Mouse (Mus musculus): ENCODE data around the gene Snap23.
"Not testable (repeated sequence)": the region's sequence is repeated elsewhere in the genome, so short reads cannot be mapped to it uniquely, and the experiment has no call there.

Snap23 gene

DNA sequence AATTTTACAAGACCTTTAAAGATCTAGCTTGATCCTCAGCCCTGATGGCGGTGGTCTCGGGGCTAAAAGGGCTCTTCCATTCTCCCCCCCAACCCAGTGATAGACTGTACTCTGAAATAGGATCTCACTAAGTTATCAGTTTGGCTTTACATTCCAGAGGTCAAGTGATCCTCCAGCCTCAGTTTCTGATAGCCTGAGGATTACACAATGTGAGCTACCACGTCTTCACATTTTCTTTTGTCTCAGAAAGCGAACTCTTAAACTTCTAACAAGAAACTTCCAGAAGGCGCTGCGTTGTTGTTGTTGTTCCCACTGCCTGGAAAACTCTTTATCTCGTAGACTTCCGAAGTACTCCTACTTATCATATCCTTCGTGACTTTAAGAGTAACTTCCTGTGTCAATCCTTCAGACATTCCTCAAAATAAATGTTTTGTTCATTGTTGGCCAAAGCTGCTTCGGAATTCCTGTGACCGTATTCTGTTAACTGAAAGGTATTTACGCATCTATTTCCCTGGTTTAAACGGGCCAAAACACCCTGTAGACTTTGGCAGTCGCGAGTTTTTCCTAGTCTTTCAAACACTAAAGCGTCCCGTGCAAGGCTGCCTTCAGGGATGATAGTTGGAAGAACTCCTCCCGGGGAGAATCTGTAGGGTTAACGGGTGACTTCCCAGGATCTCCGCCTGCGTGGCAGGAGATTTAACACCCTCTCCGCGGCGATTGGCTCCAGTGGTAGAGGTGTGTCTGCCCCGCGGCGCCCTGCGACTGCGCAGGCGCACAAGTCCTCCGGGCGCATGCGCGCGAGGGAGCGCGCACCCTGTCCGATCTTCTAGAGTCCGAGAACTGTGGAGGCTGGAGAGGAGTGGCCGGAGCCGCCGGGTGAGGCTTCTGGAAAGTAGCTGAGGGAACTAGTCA lies at the start of gene Snap23:
Snap23 (plus strand) TSS at position 786 of the 912 bp plus-strand sequence.
- DNase-seq = peak; percentile 95 to 97

- DNase-seq = no peak
Observed at GRCm38 (mm10) chr2:120518547-120519210, 48.8 kb upstream of the Snap23 start.

- DNase-seq = no peak
Observed at GRCm38 (mm10) chr2:120526771-120527170, 40.7 kb upstream of the Snap23 start.

GRCm38 (mm10) chr2:120529531-120529930 lies 37.9 kb upstream of the Snap23 start:
- no peak for DNase-seq

GRCm38 (mm10) chr2:120531223-120531622 lies 36.2 kb upstream of the Snap23 start:
- DNase-seq = no peak

- no peak for DNase-seq
Observed at GRCm38 (mm10) chr2:120539333-120539732, 28.1 kb upstream of the Snap23 start.

DNA sequence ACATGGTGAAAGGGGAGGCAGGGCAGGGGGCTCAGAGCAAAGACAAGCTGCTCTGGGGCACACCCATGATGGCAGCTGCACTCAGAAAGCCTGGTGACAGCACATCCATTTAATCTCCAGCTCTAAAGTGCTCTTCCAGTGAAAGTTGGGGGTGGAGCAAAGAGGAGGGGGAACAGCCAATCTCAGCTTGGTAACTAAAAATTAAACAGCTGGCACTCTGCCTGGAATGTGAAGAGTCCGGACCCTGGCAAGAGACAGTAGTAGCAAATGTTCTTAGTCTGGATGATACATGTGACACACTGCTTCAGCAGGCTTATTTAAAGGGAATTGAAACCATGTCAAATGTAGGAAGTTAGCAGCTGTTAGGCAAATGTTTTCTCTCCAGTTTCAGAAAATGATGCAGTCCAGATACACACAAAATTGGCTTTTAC lies 27.7 kb upstream of the Snap23 start:
- DNase-seq = peak; percentile 87 to 97

- no peak for DNase-seq
Observed at GRCm38 (mm10) chr2:120544732-120545131, 22.7 kb upstream of the Snap23 start.

GRCm38 (mm10) chr2:120556868-120557267 lies 10.6 kb upstream of the Snap23 start:
- peak; percentile 22 to 64 for DNase-seq

DNA sequence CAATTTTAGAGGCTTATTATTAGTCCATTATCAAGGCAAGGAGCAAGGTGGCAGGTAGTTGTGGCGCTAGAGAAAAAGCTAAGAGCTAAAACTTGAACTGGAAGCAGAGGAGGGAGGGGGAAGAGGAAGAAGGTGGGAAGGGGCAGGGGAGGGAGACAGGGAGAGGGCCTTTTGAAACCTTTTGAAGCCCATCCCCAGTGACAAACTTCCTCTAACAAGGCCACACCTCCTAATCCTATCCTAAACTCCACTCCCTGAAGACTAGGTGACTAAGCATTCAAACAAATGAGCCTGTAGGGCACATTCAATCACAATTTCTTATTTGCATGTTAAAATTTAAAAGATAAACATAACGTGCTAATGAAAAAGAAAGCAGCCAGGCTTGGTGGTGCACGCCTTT lies 8.7 kb upstream of the Snap23 start:
- no peak for DNase-seq

DNA sequence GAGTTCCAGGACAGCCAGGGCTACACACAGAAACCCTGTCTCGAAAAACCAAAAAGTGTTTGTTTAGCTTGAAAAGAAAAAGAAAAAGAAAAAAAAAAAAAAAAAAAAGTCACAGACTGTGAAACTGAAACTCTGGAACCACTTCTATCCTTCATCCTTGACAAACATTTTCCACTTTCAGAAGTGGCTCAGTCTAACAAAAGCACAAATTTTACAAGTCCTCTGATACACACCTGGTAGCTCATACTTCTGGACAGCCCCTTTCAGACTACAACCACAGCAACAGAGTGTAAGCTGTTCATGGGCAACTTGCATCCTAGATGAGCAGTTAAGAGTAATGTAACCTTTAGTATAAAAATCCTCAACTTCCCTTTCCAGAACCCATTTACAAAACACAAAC lies 5.9 kb upstream of the Snap23 start:
- no peak for DNase-seq

DNA sequence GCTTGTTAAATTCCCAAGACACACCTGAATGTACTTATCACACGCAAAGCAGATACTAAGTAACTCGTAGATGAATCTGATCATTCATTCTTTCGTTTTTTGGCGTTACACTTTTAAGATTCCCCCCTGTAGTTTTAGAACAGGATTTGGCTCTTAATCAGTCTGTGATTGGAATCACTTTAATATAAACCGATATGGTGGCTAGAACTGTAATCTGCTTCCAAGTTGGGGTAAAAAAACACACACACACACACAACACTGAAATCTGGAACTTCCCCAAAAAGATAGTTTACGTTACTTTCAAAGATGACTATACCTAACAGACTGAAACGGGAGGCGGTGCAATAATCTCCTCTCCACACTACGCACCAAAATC lies 4.6 kb upstream of the Snap23 start:
- no peak for DNase-seq

DNA sequence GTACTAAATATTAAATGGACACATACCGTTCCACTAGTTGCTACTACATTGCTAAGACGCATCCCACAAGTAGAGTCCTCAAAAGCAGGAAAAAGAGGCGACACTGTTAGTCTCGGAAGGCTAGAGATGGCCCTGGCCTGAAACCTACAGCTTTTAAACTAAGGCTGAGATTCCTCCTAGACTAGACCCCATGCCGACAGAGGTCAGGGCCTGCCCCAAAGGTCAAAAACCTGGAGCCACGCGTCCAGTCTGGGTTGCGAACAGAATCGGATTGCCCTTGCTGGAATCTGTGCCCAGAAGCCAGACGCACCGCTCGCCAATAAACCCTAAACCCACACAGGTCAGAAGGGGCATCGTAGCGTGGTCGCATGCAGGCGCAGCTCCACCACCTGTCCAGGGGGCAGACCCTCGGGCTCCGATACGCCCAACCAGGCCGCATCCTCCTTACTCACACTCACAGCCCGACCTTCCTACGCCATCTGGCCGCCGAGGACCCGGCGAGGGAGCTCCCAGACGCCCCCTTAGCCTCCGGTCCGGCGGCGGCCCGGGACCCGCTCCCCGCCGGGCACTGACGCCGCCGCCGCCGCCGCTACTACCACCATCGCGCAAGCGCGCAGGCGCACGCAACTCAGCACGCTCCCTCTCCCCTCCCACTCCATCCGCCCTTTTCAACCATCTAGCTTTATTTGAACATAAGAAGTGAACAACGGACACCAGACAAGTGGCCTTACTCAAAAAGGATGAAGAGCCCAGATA lies 4.1 kb upstream of the Snap23 start, which contains the start of gene Zfp106:
Zfp106 (minus strand) TSS at position 609 of the 756 bp plus-strand sequence.
- peak; percentile 92 to 94 for DNase-seq

DNA sequence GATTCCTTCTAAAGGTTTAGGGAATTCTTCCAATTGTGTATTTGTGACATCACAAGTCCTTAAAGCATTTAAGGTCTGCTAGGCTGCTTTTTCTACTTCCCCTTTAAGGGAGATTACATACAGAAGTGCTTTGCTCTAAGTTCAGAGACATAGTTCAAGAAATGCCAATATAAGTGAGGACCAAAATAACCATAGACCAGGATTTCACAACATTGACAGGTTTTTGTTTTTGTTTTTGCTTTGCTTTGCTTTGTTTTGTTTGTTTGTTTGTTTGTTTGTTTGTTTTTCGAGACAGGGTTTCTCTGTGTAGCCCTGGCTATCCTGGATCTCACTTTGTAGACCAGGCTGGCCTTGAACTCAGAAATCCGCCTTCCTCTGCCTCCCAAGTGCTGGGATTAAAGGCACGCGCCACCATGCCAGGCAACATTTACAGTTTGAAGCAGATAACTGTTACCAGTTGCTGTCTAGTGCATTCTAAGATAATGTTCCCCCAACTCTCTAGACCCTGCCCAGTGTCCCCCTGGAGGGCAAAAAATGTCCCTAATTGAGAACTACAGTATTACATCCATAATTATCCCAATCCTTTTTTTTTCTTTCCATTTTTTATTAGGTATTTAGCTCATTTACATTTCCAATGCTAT lies 2.8 kb upstream of the Snap23 start:
- DNase-seq = not testable (repeated sequence)

DNA sequence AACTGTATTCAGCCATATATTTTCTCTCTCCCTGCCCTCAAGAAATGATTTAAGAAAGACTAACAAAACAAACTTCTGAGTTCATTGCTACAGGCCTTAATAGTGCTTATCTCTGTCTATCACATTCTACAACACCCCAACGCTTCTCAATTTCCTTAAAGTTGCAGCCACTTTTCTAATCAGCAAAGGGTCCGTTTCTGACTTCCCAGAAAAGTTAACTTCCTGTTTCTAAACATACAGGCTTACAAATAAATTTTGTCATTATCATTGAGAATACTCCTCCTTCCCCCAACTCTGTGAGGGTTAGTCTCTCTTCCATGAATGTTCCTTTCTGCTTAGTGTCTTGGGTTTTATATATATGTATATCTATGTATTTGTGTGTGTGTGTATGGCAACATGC lies 2.1 kb upstream of the Snap23 start:
- no peak for DNase-seq

- DNase-seq = peak in 1 of 2 experiments; percentile 70
Observed at GRCm38 (mm10) chr2:120567798-120568320, 388 bp downstream of the Snap23 start.

DNA sequence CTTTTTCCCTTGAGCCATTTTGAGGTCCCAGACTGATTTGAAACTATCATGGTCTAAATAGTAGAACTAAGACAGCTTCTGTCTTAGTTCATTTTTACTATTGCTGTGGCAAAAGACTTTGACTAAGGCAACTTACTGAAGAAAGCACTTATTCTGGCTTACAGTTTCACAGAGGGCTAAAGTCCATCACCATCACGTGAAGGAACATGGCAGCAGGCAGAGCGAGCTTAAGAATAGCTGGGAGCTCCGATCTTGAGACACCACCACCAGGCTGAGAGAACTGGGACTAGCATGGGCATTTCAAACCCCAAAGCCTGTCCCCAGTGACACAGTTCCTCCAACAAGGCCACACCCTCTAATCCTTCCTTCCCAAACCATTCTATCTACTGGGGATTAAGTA lies 3.6 kb downstream of the Snap23 start:
- peak; percentile 75 to 82 for DNase-seq

DNA sequence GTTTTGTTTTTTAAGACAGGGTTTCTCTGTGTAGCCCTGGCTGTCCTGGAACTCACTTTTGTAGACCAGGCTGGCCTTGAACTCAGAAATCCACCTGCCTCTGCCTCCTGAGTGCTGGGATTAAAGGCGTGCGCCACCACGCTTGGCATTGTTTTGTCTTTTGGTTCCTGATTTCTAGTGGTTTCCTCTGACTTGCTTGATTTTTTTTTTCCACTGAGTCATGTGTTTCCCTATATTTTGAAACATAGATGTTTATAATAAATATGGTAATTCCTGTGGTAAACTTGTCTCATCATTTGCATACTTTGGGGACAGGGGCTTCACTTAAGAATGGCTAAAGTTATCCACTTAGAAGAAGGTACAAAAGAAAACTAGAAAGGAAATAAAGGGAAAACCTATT lies 4.7 kb downstream of the Snap23 start:
- DNase-seq = not testable (repeated sequence)

GRCm38 (mm10) chr2:120575121-120575520 lies 7.7 kb downstream of the Snap23 start:
- DNase-seq = no peak

DNA sequence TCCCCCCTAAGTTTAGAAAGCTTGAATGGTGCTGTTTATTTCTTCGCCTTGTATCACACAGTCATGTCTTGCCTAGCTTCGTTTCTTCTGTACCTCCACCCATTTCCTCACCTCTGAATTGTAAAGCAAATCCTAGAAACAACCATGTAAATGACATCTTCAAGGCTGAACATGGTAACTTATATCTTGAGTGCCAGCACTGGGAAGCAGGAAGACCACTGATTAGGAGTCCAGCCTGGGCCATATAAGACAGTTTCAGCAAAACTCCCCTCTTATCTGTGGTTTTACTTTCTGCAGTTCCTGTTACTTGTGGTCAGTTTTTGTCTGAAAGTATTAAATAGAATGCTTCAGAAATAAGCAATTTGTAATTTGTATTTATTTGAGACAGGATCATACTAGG lies 8.5 kb downstream of the Snap23 start:
- no peak for DNase-seq

DNA sequence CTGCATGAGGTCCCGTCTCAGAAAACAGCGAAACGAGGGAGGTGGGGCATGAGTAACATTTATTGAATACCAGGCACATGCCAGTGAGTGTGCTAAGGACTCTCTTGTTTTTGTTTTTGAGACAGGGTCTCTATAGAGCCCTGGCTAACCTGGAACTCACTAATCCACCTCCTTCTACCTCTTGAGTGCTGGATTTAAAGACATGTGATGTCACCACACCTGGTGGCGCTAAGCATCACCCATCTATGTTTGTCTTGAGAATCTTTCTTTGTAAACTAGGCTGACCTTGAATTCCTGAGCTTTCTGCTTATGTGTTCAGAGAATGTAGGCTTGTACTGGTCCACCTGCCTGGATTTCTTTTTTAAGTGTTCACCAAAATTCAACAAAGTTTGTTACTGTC lies 10.3 kb downstream of the Snap23 start:
- DNase-seq = no peak

GRCm38 (mm10) chr2:120578286-120578685 lies 10.8 kb downstream of the Snap23 start:
- peak in 1 of 2 experiments; percentile 19 for DNase-seq
